Mouse (Mus musculus): ENCODE measurements around the gene Astn2.

DNA sequence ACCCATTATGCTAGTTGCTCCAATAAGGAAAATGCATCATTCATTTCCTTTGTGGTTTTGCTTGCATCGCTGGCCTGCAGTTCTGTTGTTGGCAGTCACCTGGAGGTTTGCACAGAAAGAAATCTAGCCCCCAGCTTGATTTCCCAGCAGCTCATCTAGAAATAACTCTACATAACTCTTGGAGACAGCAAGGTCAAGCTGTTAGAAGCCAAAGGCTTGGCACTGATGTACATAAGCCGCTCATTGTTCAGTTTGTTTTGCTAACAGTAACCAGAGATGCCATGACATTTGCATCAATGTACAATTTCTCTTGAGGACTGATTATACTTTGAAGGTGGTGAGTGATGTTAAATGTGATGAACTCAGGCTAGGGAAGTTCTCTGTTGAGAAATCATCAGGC lies 583.3 kb downstream of the Astn2 start:
- TF ChIP-seq CTCF (IDR thresholded peaks at IDR 0.05; ENCODE audit: control insufficient read depth, insufficient read depth, low read length) (no peak), POLR2A (IDR thresholded peaks at IDR 0.05; ENCODE audit: borderline replicate concordance, control insufficient read depth, low read depth, low read length) (no peak)

Data from bone marrow, adult 2 months (tissue).